Mouse (Mus musculus): ENCODE measurements around the gene Tpm1. TPM values are rescaled to one million over a fixed set of nuclear protein-coding genes. Genes with fewer than 3 reads are reported as not detected.

The Tpm1 gene
- polyA plus RNA-seq, 1 experiment from 2014 or later = 151 TPM

GRCm38 (mm10) chr9:67044551-67045305, 4.5 kb downstream of the Tpm1 start:
- H3K36me3 ChIP-seq (replicated peaks) = no peaks in the 10 kb centered on the region
- no peaks in the 10 kb centered on the region for H3K9me3 ChIP-seq
- no peak overlapping the region for H3K9ac ChIP-seq
- no peak overlapping the region for H3K4me3 ChIP-seq
- peaks cover 39% of the 10 kb centered on the region for H3K27me3 ChIP-seq (replicated peaks)
- ATAC-seq (replicated peaks) = no peak
- no peak overlapping the region for H3K27ac ChIP-seq
- H3K4me1 ChIP-seq = peaks cover 69% of the 10 kb centered on the region
- H3K4me2 ChIP-seq = no peak overlapping the region
- 34% methylated on average over 9 of the region's 9 CpGs for WGBS

GRCm38 (mm10) chr9:67043231-67044199, 5.7 kb downstream of the Tpm1 start:
- Histone ChIP-seq H3K9ac (peak overlapping the region; percentile 93), H3K9me3 (no peaks in the 10 kb centered on the region), H3K4me2 (peak overlapping the region; percentile 66), H3K27me3 (replicated peaks) (peaks cover 28% of the 10 kb centered on the region), H3K36me3 (replicated peaks) (no peaks in the 10 kb centered on the region), H3K27ac (peak overlapping the region; percentile 97), H3K4me3 (peak overlapping the region; percentile 85), H3K4me1 (peaks cover 60% of the 10 kb centered on the region)
- ATAC-seq (replicated peaks) = peak; percentile 96
- under 1% methylated on average over 71 of the region's 73 CpGs for WGBS

- Histone ChIP-seq H3K9ac (peak overlapping the region; percentile 93), H3K27ac (peak overlapping the region; percentile 97; the same call in 1 of the 2 replicates), H3K9me3 (no peaks in the 10 kb centered on the region), H3K4me1 (peaks cover 53% of the 10 kb centered on the region), H3K27me3 (replicated peaks) (peaks cover 22% of the 10 kb centered on the region), H3K4me3 (peak overlapping the region; percentile 85), H3K36me3 (replicated peaks) (no peaks in the 10 kb centered on the region), H3K4me2 (peak overlapping the region; percentile 66)
- WGBS = 21% methylated on average over 6 of the region's 6 CpGs
- ATAC-seq (replicated peaks) = 0 out of 2 replicates have a peak, but pooled peaks have one; percentile 1
Observed at GRCm38 (mm10) chr9:67042813-67043207, 6.4 kb downstream of the Tpm1 start.

GRCm38 (mm10) chr9:67041840-67042812, 7.1 kb downstream of the Tpm1 start:
- Histone ChIP-seq H3K9me3 (no peaks in the 10 kb centered on the region), H3K27me3 (replicated peaks) (peaks cover 15% of the 10 kb centered on the region), H3K4me3 (peak overlapping the region; percentile 85), H3K9ac (no peak overlapping the region), H3K27ac (no peak overlapping the region), H3K4me2 (peak overlapping the region; percentile 66), H3K36me3 (replicated peaks) (no peaks in the 10 kb centered on the region), H3K4me1 (peaks cover 46% of the 10 kb centered on the region)
- WGBS = 41% methylated on average over 14 of the region's 14 CpGs
- no peak for ATAC-seq (replicated peaks)

- Histone ChIP-seq H3K9me3 (no peaks in the 10 kb centered on the region), H3K4me3 (no peak overlapping the region), H3K9ac (no peak overlapping the region), H3K36me3 (replicated peaks) (no peaks in the 10 kb centered on the region), H3K27ac (no peak overlapping the region), H3K4me1 (peaks cover 41% of the 10 kb centered on the region), H3K27me3 (replicated peaks) (peaks cover 6% of the 10 kb centered on the region), H3K4me2 (peak overlapping the region; percentile 66)
- no peak for ATAC-seq (replicated peaks)
- 53% methylated on average over 4 of the region's 4 CpGs for WGBS
Observed at GRCm38 (mm10) chr9:67040963-67041839, 8.0 kb downstream of the Tpm1 start.

- no peak overlapping the region for H3K4me3 ChIP-seq
- H3K9me3 ChIP-seq = 0 out of 2 replicates have a peak, but pooled peaks cover 2% of the 10 kb centered on the region
- WGBS = 38% methylated on average over 10 of the region's 10 CpGs
- peaks cover 41% of the 10 kb centered on the region for H3K4me1 ChIP-seq
- H3K27me3 ChIP-seq (replicated peaks) = no peaks in the 10 kb centered on the region
- no peak overlapping the region for H3K4me2 ChIP-seq
- no peak overlapping the region for H3K9ac ChIP-seq
- H3K36me3 ChIP-seq (replicated peaks) = peaks cover 6% of the 10 kb centered on the region
- no peak overlapping the region for H3K27ac ChIP-seq
- no peak for ATAC-seq (replicated peaks)
Observed at GRCm38 (mm10) chr9:67039867-67040266, 9.3 kb downstream of the Tpm1 start.

GRCm38 (mm10) chr9:67038686-67039085, 10.5 kb downstream of the Tpm1 start:
- ATAC-seq (replicated peaks) = no peak

GRCm38 (mm10) chr9:67037666-67038065, 11.5 kb downstream of the Tpm1 start:
- no peak overlapping the region for H3K27ac ChIP-seq
- H3K9me3 ChIP-seq = 0 out of 2 replicates have a peak, but pooled peaks cover 2% of the 10 kb centered on the region
- peaks cover 32% of the 10 kb centered on the region for H3K4me1 ChIP-seq
- 96% methylated on average over 4 of the region's 4 CpGs for WGBS
- no peak overlapping the region for H3K9ac ChIP-seq
- no peak for ATAC-seq (replicated peaks)
- H3K27me3 ChIP-seq (replicated peaks) = no peaks in the 10 kb centered on the region
- H3K4me2 ChIP-seq = no peak overlapping the region
- peaks cover 27% of the 10 kb centered on the region for H3K36me3 ChIP-seq (replicated peaks)
- no peak overlapping the region for H3K4me3 ChIP-seq

More at GRCm38 (mm10) chr9:67038686-67039085, 10.5 kb downstream of the Tpm1 start:
- Histone ChIP-seq H3K4me2 (no peak overlapping the region), H3K9me3 (0 out of 2 replicates have a peak, but pooled peaks cover 2% of the 10 kb centered on the region), H3K27me3 (replicated peaks) (no peaks in the 10 kb centered on the region), H3K4me3 (no peak overlapping the region), H3K9ac (no peak overlapping the region), H3K36me3 (replicated peaks) (peaks cover 18% of the 10 kb centered on the region), H3K27ac (no peak overlapping the region), H3K4me1 (peaks cover 37% of the 10 kb centered on the region)
- WGBS = 90% methylated on average over 7 of the region's 7 CpGs

- no peak for ATAC-seq (replicated peaks)
- H3K4me1 ChIP-seq = peaks cover 21% of the 10 kb centered on the region
- H3K27ac ChIP-seq = no peak overlapping the region
- no peak overlapping the region for H3K9ac ChIP-seq
- no peaks in the 10 kb centered on the region for H3K27me3 ChIP-seq (replicated peaks)
- no peak overlapping the region for H3K4me3 ChIP-seq
- peaks cover 29% of the 10 kb centered on the region for H3K36me3 ChIP-seq (replicated peaks)
- 79% methylated on average over 2 of the region's 2 CpGs for WGBS
- H3K4me2 ChIP-seq = no peak overlapping the region
- 0 out of 2 replicates have a peak, but pooled peaks cover 2% of the 10 kb centered on the region for H3K9me3 ChIP-seq
Observed at GRCm38 (mm10) chr9:67036527-67037118, 12.6 kb downstream of the Tpm1 start.

- H3K4me3 ChIP-seq = no peak overlapping the region
- peaks cover 30% of the 10 kb centered on the region for H3K36me3 ChIP-seq (replicated peaks)
- no peak overlapping the region for H3K4me2 ChIP-seq
- WGBS = 85% methylated on average over 12 of the region's 12 CpGs
- no peak for ATAC-seq (replicated peaks)
- H3K4me1 ChIP-seq = peaks cover 15% of the 10 kb centered on the region
- H3K27me3 ChIP-seq (replicated peaks) = no peaks in the 10 kb centered on the region
- no peak overlapping the region for H3K9ac ChIP-seq
- 0 out of 2 replicates have a peak, but pooled peaks cover 2% of the 10 kb centered on the region for H3K9me3 ChIP-seq
- H3K27ac ChIP-seq = no peak overlapping the region
Observed at GRCm38 (mm10) chr9:67035957-67036451, 13.2 kb downstream of the Tpm1 start.
